In the genomic region with DNA sequence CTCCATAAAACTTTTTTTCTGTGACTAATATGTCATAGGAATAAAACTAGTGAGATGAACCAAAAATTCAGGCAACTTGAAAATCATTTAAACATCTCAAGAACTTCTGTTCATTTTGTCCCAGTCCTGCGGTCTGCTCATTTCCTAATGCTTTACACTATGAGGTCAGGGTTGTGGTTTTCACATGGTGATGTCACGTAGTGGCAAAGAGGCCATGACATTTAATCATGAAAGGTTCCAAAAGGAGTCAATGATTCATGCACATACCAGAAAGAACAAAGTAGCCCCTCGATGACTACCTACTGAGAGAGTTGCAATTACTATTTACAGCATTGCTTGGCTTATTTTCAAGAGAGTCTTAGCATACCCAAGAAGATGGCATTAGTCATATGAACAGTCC, we compare ENCODE assay signal across 27 mouse cellular contexts.
DNase-seq lines count a peak whose midpoint lies in the region; ATAC-seq lines count a peak whose summit lies in the region.
"Had no signal": no experiment of that assay in that cellular context is flagged by ENCODE, and none has a peak within 500 bp of the region (broad histone marks: within the 10 kb centered on the region; RNA-seq: fewer than 3 reads in every experiment).

No protein-coding gene starts in this region.

- H3K9ac ChIP-seq in heart, embryonic 11.5 days (ENCODE audit: low read depth, low read length): no peak overlapping the region
- H3K9ac ChIP-seq: embryonic facial prominence, embryonic 13.5 days; forebrain, embryonic 12.5 days; forebrain, embryonic 15.5 days; heart, embryonic 13.5 days; hindbrain, embryonic 12.5 days; hindbrain, embryonic 15.5 days had no signal

- H3K36me3 ChIP-seq in heart, embryonic 11.5 days (ENCODE audit: control insufficient read depth, insufficient read depth, low read length): no peaks in the 10 kb centered on the region
- H3K36me3 ChIP-seq: embryonic facial prominence, embryonic 10.5 days; embryonic facial prominence, embryonic 13.5 days; forebrain, embryonic 12.5 days; forebrain, embryonic 15.5 days; heart, embryonic 13.5 days; hindbrain, embryonic 12.5 days; hindbrain, embryonic 15.5 days had no signal

- no peaks in the 10 kb centered on the region for H3K4me1 ChIP-seq in heart, embryonic 11.5 days (ENCODE audit: control insufficient read depth, insufficient read depth, low read length)
- H3K4me1 ChIP-seq: embryonic facial prominence, embryonic 10.5 days; embryonic facial prominence, embryonic 13.5 days; forebrain, embryonic 12.5 days; forebrain, embryonic 15.5 days; heart, embryonic 13.5 days; hindbrain, embryonic 12.5 days; hindbrain, embryonic 15.5 days had no signal

- DNase-seq in adrenal gland, adult (ENCODE audit: inconsistent age in 2 of 2, low spot score in 1 of 2): peak; percentile 77 to 86
- DNase-seq in adrenal gland, postnatal 4 days (ENCODE audit: low spot score in 2 of 2): no peak
- DNase-seq in heart, postnatal 10 days: peak; percentile 11 to 22
- DNase-seq in adrenal gland, adult 8-10 months: peak; percentile 59
- DNase-seq in adrenal gland, postnatal 36 days: peak; percentile 52 to 60
- DNase-seq in layer of hippocampus, adult 9-10 months (ENCODE audit: low spot score): no peak
- DNase-seq: cerebellum, adult 11-12 months; cerebellum, adult 8-10 months; cerebellum, postnatal 10 days; cerebellum, postnatal 36 days; embryo, embryonic 11 days; gastrocnemius, postnatal 10 days; gastrocnemius, postnatal 36 days; heart, adult 2 months; kidney, adult 2 months had no signal

- 74% methylated on average over 3 of the region's 3 CpGs for WGBS in heart, embryonic 11.5 days (ENCODE audit: insufficient replicate concordance)

- H3K27me3 ChIP-seq in heart, embryonic 11.5 days (ENCODE audit: control insufficient read depth, insufficient read depth, low read length): no peaks in the 10 kb centered on the region
- H3K27me3 ChIP-seq: embryonic facial prominence, embryonic 13.5 days; forebrain, embryonic 12.5 days; forebrain, embryonic 15.5 days; heart, embryonic 13.5 days; hindbrain, embryonic 12.5 days; hindbrain, embryonic 15.5 days; Patski had no signal

- ATAC-seq in heart, embryonic 11.5 days (replicated peaks; ENCODE audit: insufficient number of reproducible peaks, low FRiP score, low TSS enrichment): no peak
- no peak for ATAC-seq in frontal cortex, adult (ENCODE audit: low TSS enrichment)
- ATAC-seq: forebrain, embryonic 15.5 days; intestine, postnatal 0 days; Patski had no signal

- intact Hi-C loops in heart, postnatal 10 days (cut with DNase I): no loop called here

- H3K4me2 ChIP-seq in heart, embryonic 11.5 days: no peak overlapping the region
- H3K4me2 ChIP-seq: embryonic facial prominence, embryonic 13.5 days; forebrain, embryonic 12.5 days; forebrain, embryonic 15.5 days; heart, embryonic 13.5 days; hindbrain, embryonic 12.5 days; hindbrain, embryonic 15.5 days had no signal

- H3K9me3 ChIP-seq in heart, embryonic 11.5 days (replicated peaks; ENCODE audit: control insufficient read depth, low read length): no peaks in the 10 kb centered on the region
- H3K9me3 ChIP-seq: embryonic facial prominence, embryonic 10.5 days; embryonic facial prominence, embryonic 13.5 days; forebrain, embryonic 12.5 days; forebrain, embryonic 15.5 days; heart, embryonic 13.5 days; hindbrain, embryonic 12.5 days; hindbrain, embryonic 15.5 days had no signal

- no peak overlapping the region for H3K27ac ChIP-seq in heart, embryonic 11.5 days (ENCODE audit: low read depth, low read length)
- H3K27ac ChIP-seq: embryonic facial prominence, embryonic 10.5 days; embryonic facial prominence, embryonic 13.5 days; forebrain, embryonic 12.5 days; forebrain, embryonic 15.5 days; heart, adult 2 months; heart, embryonic 13.5 days; hindbrain, embryonic 12.5 days; hindbrain, embryonic 15.5 days had no signal

- H3K4me3 ChIP-seq in heart, embryonic 11.5 days (ENCODE audit: low read depth, low read length): no peak overlapping the region
- H3K4me3 ChIP-seq: embryonic facial prominence, embryonic 10.5 days; embryonic facial prominence, embryonic 13.5 days; erythroblast, embryonic 14.5 days; forebrain, embryonic 12.5 days; forebrain, embryonic 15.5 days; heart, adult 2 months; heart, embryonic 13.5 days; hindbrain, embryonic 12.5 days; hindbrain, embryonic 15.5 days had no signal

Comparison
In these comparisons a context has a peak if more than half of its experiments do, and no peak if none do; other contexts are left out.
1. DNase-seq: peak in adrenal gland, adult (2 of 2), heart, postnatal 10 days (2 of 2), adrenal gland, adult 8-10 months (single experiment) and adrenal gland, postnatal 36 days (2 of 2); none in adrenal gland, postnatal 4 days (0 of 2) and layer of hippocampus, adult 9-10 months (single experiment).